Mouse (Mus musculus) C2C12 (cell line): ENCODE measurements around the gene Tcl1.

Experiments
- CTCF ChIP-seq: IDR thresholded peaks from one replicate; pipeline ENCODE4 v1.5.1; 2011; ENCODE audit not compliant: control insufficient read depth, insufficient read depth, insufficient read length
- MYOD1 ChIP-seq: IDR thresholded peaks from one replicate; pipeline ENCODE4 v1.6.1; 2011; ENCODE audit warnings: low read depth; ENCODE audit not compliant: control insufficient read depth, insufficient read length
- MYOG ChIP-seq: IDR thresholded peaks from one replicate; pipeline ENCODE4 v1.6.1; 2011; ENCODE audit not compliant: control insufficient read depth, insufficient read length; ENCODE audit errors: extremely low read depth
- USF1 ChIP-seq: IDR thresholded peaks from one replicate; pipeline ENCODE4 v1.6.1; 2011; ENCODE audit warnings: low read depth, mild to moderate bottlenecking, control low read depth, moderate library complexity

DNA sequence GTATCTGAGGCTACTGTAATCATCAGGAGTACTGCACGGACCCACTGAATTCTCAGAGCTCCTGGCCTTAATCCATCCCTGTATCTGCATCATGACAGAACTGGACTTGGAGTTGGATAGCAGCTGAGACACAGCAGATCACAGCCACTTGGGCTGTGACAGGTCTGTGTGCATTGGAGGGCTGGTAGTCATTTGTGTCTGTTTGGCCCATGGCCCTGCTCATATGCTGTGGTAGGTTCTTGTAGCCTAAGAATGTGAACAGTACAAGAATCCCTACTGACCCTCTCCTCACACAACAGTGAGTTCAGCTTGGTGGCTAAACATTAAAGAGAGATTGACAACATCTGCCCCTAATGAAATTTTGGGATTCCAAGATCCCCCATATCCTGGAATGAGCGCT lies 49.2 kb downstream of the Tcl1 start:
- TF ChIP-seq CTCF (no peak), MYOG (no peak), USF1 (no peak), MYOD1 (no peak)
